Mouse (Mus musculus): ENCODE results near the gene 5730522E02Rik. TPM values are rescaled to one million over a fixed set of nuclear protein-coding genes. Genes with fewer than 3 reads are reported as not detected.

5730522E02Rik gene
- total and polyA plus RNA-seq, 3 experiments: not detected

DNA sequence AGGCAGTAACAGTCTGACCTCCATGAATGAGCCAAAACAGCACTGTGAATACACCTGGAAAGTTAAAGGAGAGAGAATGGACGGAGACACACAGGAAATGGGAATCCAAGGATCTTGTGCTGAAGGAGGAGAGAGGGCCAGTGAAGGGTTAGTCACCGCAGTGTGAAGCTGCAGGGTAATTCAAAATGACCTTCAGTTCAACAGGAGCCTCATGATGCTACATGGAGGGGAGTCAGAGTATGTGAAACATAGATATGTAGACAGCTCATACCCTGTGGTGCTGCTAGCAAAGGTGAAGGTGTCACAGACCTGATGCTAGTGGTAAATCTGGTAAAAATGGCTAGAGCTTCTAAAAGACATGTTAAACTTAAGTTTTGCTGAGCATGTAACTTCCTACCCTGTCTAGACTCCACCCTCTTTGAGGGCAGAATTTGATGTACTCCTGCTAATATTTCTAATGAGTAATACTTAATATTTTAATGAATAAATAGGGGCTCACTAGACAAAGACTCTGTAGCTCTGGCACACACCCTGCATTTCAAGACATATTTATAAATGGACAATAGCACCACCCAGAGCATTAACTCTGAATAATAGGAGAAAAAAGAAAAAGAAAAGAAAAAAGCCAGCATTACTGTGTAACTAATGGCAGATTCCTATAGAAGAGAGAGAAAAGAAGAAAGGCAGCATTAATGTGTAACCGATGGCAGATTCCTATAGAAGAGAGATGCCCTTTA, 23.2 kb downstream of the 5730522E02Rik start:
- Histone ChIP-seq H3K9ac (ENCODE audit: control insufficient read depth, low read depth, low read length, poor library complexity, severe bottlenecking) (no peak overlapping the region), H3K4me3 (ENCODE audit: control insufficient read depth in 1 of 2, insufficient read depth in 1 of 2, low read depth in 2 of 2, low read length in 2 of 2) (no peak overlapping the region), H3K27me3 (ENCODE audit: control insufficient read depth in 1 of 2, insufficient read depth in 2 of 2, low read length in 2 of 2) (peaks cover 0 to 4% of the 10 kb centered on the region in 2 experiments; a peak in 2 of 4 replicates), H3K9me3 (replicated peaks; ENCODE audit: insufficient read depth, low read length) (no peaks in the 10 kb centered on the region), H3K36me3 (ENCODE audit: control insufficient read depth in 1 of 2, insufficient read depth in 2 of 2, low read length in 2 of 2) (no peaks in the 10 kb centered on the region), H3K4me1 (ENCODE audit: control insufficient read depth in 1 of 2, insufficient read depth in 2 of 2, low read length in 2 of 2) (no peaks in the 10 kb centered on the region), H3K79me2 (ENCODE audit: control insufficient read depth, insufficient read depth, low read length, poor library complexity) (no peaks in the 10 kb centered on the region), H3K27ac (ENCODE audit: control insufficient read depth, low read depth, low read length) (no peak overlapping the region)
- TF ChIP-seq NRF1 (IDR thresholded peaks at IDR 0.05; ENCODE audit: insufficient read depth, low read depth, low read length, poor library complexity, severe bottlenecking) (no peak), CTCF (IDR thresholded peaks at IDR 0.05 in 2 of 3, conservative IDR thresholded peaks at IDR 0.05 in 1 of 3; ENCODE audit: control insufficient read depth in 1 of 3, insufficient read depth in 1 of 3, low read depth in 2 of 3, low read length in 3 of 3, poor library complexity in 1 of 3, severe bottlenecking in 1 of 3) (no peak), ETS1 (IDR thresholded peaks at IDR 0.05; ENCODE audit: low read depth, low read length) (no peak), GATA1 (IDR thresholded peaks at IDR 0.05; ENCODE audit: low read depth, low read length) (no peak), USF2 (IDR thresholded peaks at IDR 0.05; ENCODE audit: borderline replicate concordance in 1 of 2, insufficient read depth in 1 of 2, low read depth in 1 of 2, low read length in 2 of 2) (no peak), MAFK (IDR thresholded peaks at IDR 0.05; ENCODE audit: borderline replicate concordance, low read depth, low read length) (no peak), SMC3 (IDR thresholded peaks at IDR 0.05; ENCODE audit: low read depth, low read length) (no peak), MAZ (IDR thresholded peaks at IDR 0.05; ENCODE audit: low read depth, low read length) (no peak), KAT2A (conservative IDR thresholded peaks at IDR 0.05; ENCODE audit: low read depth, low read length) (no peak), JUND (IDR thresholded peaks at IDR 0.05; ENCODE audit: low read depth, low read length) (no peak), POLR2A (IDR thresholded peaks at IDR 0.05; ENCODE audit: control insufficient read depth in 1 of 2, insufficient read depth in 1 of 2, low read depth in 1 of 2, low read length in 2 of 2, poor library complexity in 1 of 2) (no peak), POLR2AphosphoS5 (IDR thresholded peaks at IDR 0.05; ENCODE audit: borderline replicate concordance, low read depth, low read length) (no peak), EP300 (IDR thresholded peaks at IDR 0.05; ENCODE audit: low read depth in 1 of 2, low read length in 2 of 2) (no peak), MEF2A (IDR thresholded peaks at IDR 0.05; ENCODE audit: extremely low read depth, insufficient replicate concordance, low read depth, low read length, poor library complexity, severe bottlenecking) (no peak), TBP (IDR thresholded peaks at IDR 0.05; ENCODE audit: low read depth, low read length) (no peak), CHD2 (IDR thresholded peaks at IDR 0.05; ENCODE audit: low read length) (no peak), RCOR1 (IDR thresholded peaks at IDR 0.05; ENCODE audit: low read depth, low read length) (no peak)
- DNase-seq (ENCODE audit: low read depth, low spot score): no peak

DNA sequence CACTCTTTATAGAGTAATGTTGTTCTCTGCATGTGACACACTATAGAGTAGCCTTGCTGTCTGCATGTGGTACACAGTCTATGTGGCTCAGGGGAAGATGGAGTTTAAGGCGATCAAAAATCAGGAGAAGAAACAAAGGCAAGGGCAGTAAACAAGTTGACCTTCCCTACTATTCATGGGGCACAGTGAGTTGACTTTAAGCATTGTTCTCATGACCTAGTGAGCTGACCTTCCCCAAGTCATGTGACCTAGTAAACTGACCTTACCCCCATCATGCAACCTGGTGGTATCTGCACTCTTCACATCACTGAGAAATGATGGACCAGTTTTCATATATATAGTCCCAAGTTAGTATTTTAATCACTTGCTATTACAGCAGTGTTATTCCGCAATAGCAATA, 40.0 kb downstream of the 5730522E02Rik start:
- Histone ChIP-seq H3K4me1 (ENCODE audit: control insufficient read depth in 1 of 2, insufficient read depth in 2 of 2, low read length in 2 of 2) (no peaks in the 10 kb centered on the region), H3K36me3 (ENCODE audit: control insufficient read depth in 1 of 2, insufficient read depth in 2 of 2, low read length in 2 of 2) (no peaks in the 10 kb centered on the region), H3K9ac (ENCODE audit: control insufficient read depth, low read depth, low read length, poor library complexity, severe bottlenecking) (no peak overlapping the region), H3K79me2 (ENCODE audit: control insufficient read depth, insufficient read depth, low read length, poor library complexity) (no peaks in the 10 kb centered on the region), H3K9me3 (replicated peaks; ENCODE audit: insufficient read depth, low read length) (no peaks in the 10 kb centered on the region), H3K27ac (ENCODE audit: control insufficient read depth, low read depth, low read length) (no peak overlapping the region), H3K27me3 (ENCODE audit: control insufficient read depth in 1 of 2, insufficient read depth in 2 of 2, low read length in 2 of 2) (no peaks in the 10 kb centered on the region), H3K4me3 (ENCODE audit: control insufficient read depth in 1 of 2, insufficient read depth in 1 of 2, low read depth in 2 of 2, low read length in 2 of 2) (no peak overlapping the region)
- no peak for DNase-seq (ENCODE audit: low read depth, low spot score)
- TF ChIP-seq POLR2AphosphoS2 (IDR thresholded peaks at IDR 0.05; ENCODE audit: low read length): no peak
- TF ChIP-seq GABPA (IDR thresholded peaks at IDR 0.05; ENCODE audit: low read depth, low read length): no peak
- TF ChIP-seq RCOR1 (IDR thresholded peaks at IDR 0.05; ENCODE audit: low read depth, low read length): no peak
- TF ChIP-seq ZNF384 (IDR thresholded peaks at IDR 0.05; ENCODE audit: low read depth, low read length): no peak

Data from MEL (cell line).